In genomic region chr15:59879311-59879710, GRCm38 (mm10) we compare ENCODE assay signal across 10 mouse cellular contexts.
DNase-seq lines count a peak whose midpoint lies in the region; TF ChIP-seq lines count a peak whose summit lies in the region.
"Had no signal": no experiment of that assay in that cellular context is flagged by ENCODE, and none has a peak within 500 bp of the region (broad histone marks: within the 10 kb centered on the region; RNA-seq: fewer than 3 reads in every experiment).

No protein-coding gene starts in this region.

- peak; percentile 19; the same call in 1 of the 2 replicates for TF ChIP-seq CTCF in brain, embryonic 14.5 days (IDR thresholded peaks at IDR 0.05; ENCODE audit: borderline replicate concordance, extremely low read depth, insufficient read depth, insufficient read length)

- no peak for TF ChIP-seq POLR2A in brain, embryonic 14.5 days (IDR thresholded peaks at IDR 0.05; ENCODE audit: borderline replicate concordance, extremely low read depth, insufficient read depth, insufficient read length, poor library complexity, severe bottlenecking)

- DNase-seq in kidney, postnatal 10 days, result peak; percentile 24
- DNase-seq in kidney, adult 8-10 months, result no peak
- peak; percentile 7 to 25 for DNase-seq in spleen, postnatal 36 days (ENCODE audit: low spot score in 2 of 2)
- no peak for DNase-seq in spleen, adult 12 weeks (ENCODE audit: low spot score)
- DNase-seq in brain, embryonic 14.5 days (ENCODE audit: low read depth), result no peak
- peak; percentile 74 for DNase-seq in thymus, postnatal 4 days
- DNase-seq in adrenal gland, postnatal 4 days (ENCODE audit: low spot score in 2 of 2), result no peak
- DNase-seq: adrenal gland, adult 8-10 months; left cerebral cortex, postnatal 4 days; liver, embryonic 13.5 days had no signal

Comparison
In these comparisons a context has a peak if more than half of its experiments do, and no peak if none do; other contexts are left out.
1. DNase-seq: peak in kidney, postnatal 10 days (single experiment), spleen, postnatal 36 days (2 of 2) and thymus, postnatal 4 days (single experiment); none in kidney, adult 8-10 months (0 of 2), spleen, adult 12 weeks (single experiment), brain, embryonic 14.5 days (single experiment) and adrenal gland, postnatal 4 days (0 of 2).